Mouse (Mus musculus): ENCODE results near the gene Dlg4.

- TF ChIP-seq CTCF (IDR thresholded peaks at IDR 0.05; ENCODE audit: insufficient read depth, low read depth, low read length) (no peak), POLR2A (IDR thresholded peaks at IDR 0.05; ENCODE audit: insufficient read depth, low read depth, low read length) (no peak)
These were observed 35.5 kb upstream of the Dlg4 start, which contains the start of gene Ctdnep1 for GRCm38 (mm10) chr11:69981141-69981762.
